Mouse (Mus musculus) hindbrain, postnatal 0 days (tissue): Measurements from ENCODE around the gene Abca8b. TPM values are rescaled to one million over a fixed set of nuclear protein-coding genes. Genes with fewer than 3 reads are reported as not detected.

Source experiments
- ATAC-seq: fragments of 200-750 bp; cut with Nextera tagmentation; 2 replicates; pipeline ENCODE4 v1.8.0; 2017; ENCODE audit warnings: mild to moderate bottlenecking, moderate TSS enrichment, moderate library complexity
- DNase-seq: peaks from one replicate; pipeline ENCODE4 v3.0.0-alpha.2; 2015; ENCODE audit warnings: low spot score
- H3K27ac ChIP-seq: fragments of 300-500 bp; sonication (generic); 2 replicates; pipeline ENCODE4 v1.5.1; 2014; ENCODE audit warnings: mild to moderate bottlenecking
- H3K27me3 ChIP-seq: fragments of 300-500 bp; sonication (generic); 2 replicates; pipeline ENCODE4 v1.6.1; 2014; ENCODE audit warnings: low read length, mixed read lengths; ENCODE audit not compliant: insufficient read depth
- H3K36me3 ChIP-seq: fragments of 300-500 bp; sonication (generic); 2 replicates; pipeline ENCODE4 v1.6.1; 2014; ENCODE audit warnings: low read length, mixed read lengths; ENCODE audit not compliant: insufficient read depth
- H3K4me1 ChIP-seq: fragments of 300-500 bp; sonication (generic); 2 replicates; pipeline ENCODE4 v1.6.1; 2014; ENCODE audit warnings: antibody characterized with exemption, low read length, mixed read lengths; ENCODE audit not compliant: insufficient read depth
- H3K4me2 ChIP-seq: fragments of 300-500 bp; sonication (generic); 2 replicates; pipeline ENCODE4 v1.6.1; 2014; ENCODE audit warnings: low read depth, mild to moderate bottlenecking, low read length, moderate library complexity, mixed read lengths
- H3K4me3 ChIP-seq: fragments of 300-500 bp; sonication (generic); 2 replicates; pipeline ENCODE4 v1.5.1; 2014; ENCODE audit warnings: low read length
- H3K9ac ChIP-seq: fragments of 300-500 bp; sonication (generic); replicated peaks from 2 replicates; pipeline ENCODE4 v1.6.1; 2014; ENCODE audit warnings: mild to moderate bottlenecking, low read length, moderate library complexity, mixed read lengths
- H3K9me3 ChIP-seq: fragments of 300-500 bp; sonication (generic); 2 replicates; pipeline ENCODE4 v1.6.1; 2016; ENCODE audit warnings: low read length, mixed read lengths
- CTCF ChIP-seq: IDR thresholded peaks from 2 replicates; pipeline ENCODE4 v1.5.1; 2016; ENCODE audit warnings: antibody characterized with exemption, control low read depth, low read depth
- WGBS: fragments of 180-500 bp; shearing (Covaris S2); extraction: QIAGEN DNeasy Blood & Tissue Kit; methylation state at CpG from one replicate; pipeline ENCODE4 v1.1.7; 2014; 5-methylcytosine and 5-hydroxymethylcytosine counted together
- polyA plus RNA-seq: library from polyadenylated mRNA; unstranded; fragments of >200 nt; fragmentation: Nextera tagmentation; extraction: Ambion mirVana; gene quantifications from 2 replicates; pipeline ENCODE4 v1.2.1, GENCODE M21; 2015
- total RNA-seq: library from RNA; depleted of rRNA; stranded (reverse); fragments of >200 nt; gene quantifications from 2 replicates; pipeline ENCODE4 v1.2.3, GENCODE M21; 2014

The Abca8b gene
- total and polyA plus RNA-seq, 2 experiments from 2014 or later: 1.0 to 3.0 TPM

- Histone ChIP-seq H3K27ac (no peak overlapping the region), H3K9ac (no peak overlapping the region), H3K4me2 (no peak overlapping the region), H3K36me3 (no peaks in the 10 kb centered on the region), H3K4me3 (no peak overlapping the region), H3K9me3 (no peaks in the 10 kb centered on the region), H3K4me1 (no peaks in the 10 kb centered on the region), H3K27me3 (no peaks in the 10 kb centered on the region)
- 85% methylated on average over 2 of the region's 2 CpGs for WGBS
- ATAC-seq (no peak), DNase-seq (no peak)
- TF ChIP-seq CTCF: no peak
Observed at GRCm38 (mm10) chr11:109907508-109907907, 88.1 kb downstream of the Abca8b start.

- Histone ChIP-seq H3K4me3 (no peak overlapping the region), H3K9me3 (no peaks in the 10 kb centered on the region), H3K27ac (no peak overlapping the region), H3K9ac (no peak overlapping the region), H3K4me2 (no peak overlapping the region), H3K36me3 (no peaks in the 10 kb centered on the region), H3K27me3 (no peaks in the 10 kb centered on the region), H3K4me1 (no peaks in the 10 kb centered on the region)
- ATAC-seq (no peak), DNase-seq (peak; percentile 78)
- WGBS: 26% methylated on average over 6 of the region's 6 CpGs
- no peak for TF ChIP-seq CTCF
Observed at GRCm38 (mm10) chr11:109902616-109903598, 92.7 kb downstream of the Abca8b start.

GRCm38 (mm10) chr11:109900491-109901241, 95.0 kb downstream of the Abca8b start:
- Histone ChIP-seq H3K27ac (no peak overlapping the region), H3K9me3 (no peaks in the 10 kb centered on the region), H3K9ac (no peak overlapping the region), H3K4me3 (no peak overlapping the region), H3K4me2 (no peak overlapping the region), H3K4me1 (no peaks in the 10 kb centered on the region), H3K27me3 (no peaks in the 10 kb centered on the region), H3K36me3 (no peaks in the 10 kb centered on the region)
- no peak for ATAC-seq
- no peak for DNase-seq
- WGBS: 42% methylated on average over 4 of the region's 4 CpGs
- TF ChIP-seq CTCF: no peak

GRCm38 (mm10) chr11:109898791-109899467, 96.7 kb downstream of the Abca8b start:
- Histone ChIP-seq H3K27me3 (no peaks in the 10 kb centered on the region), H3K4me1 (no peaks in the 10 kb centered on the region), H3K4me3 (no peak overlapping the region), H3K27ac (no peak overlapping the region), H3K4me2 (no peak overlapping the region), H3K9me3 (no peaks in the 10 kb centered on the region), H3K36me3 (no peaks in the 10 kb centered on the region), H3K9ac (no peak overlapping the region)
- TF ChIP-seq CTCF: no peak
- ATAC-seq (no peak), DNase-seq (no peak)
- WGBS: 92% methylated on average over 6 of the region's 6 CpGs

- Histone ChIP-seq H3K9ac (no peak overlapping the region), H3K9me3 (no peaks in the 10 kb centered on the region), H3K4me2 (no peak overlapping the region), H3K27ac (no peak overlapping the region), H3K4me1 (no peaks in the 10 kb centered on the region), H3K27me3 (no peaks in the 10 kb centered on the region), H3K4me3 (no peak overlapping the region), H3K36me3 (no peaks in the 10 kb centered on the region)
- ATAC-seq (no peak), DNase-seq (no peak)
- 54% methylated on average over 6 of the region's 6 CpGs for WGBS
- no peak for TF ChIP-seq CTCF
Observed at GRCm38 (mm10) chr11:109895952-109896530, 99.6 kb downstream of the Abca8b start.

GRCm38 (mm10) chr11:109895496-109895895, 100.1 kb downstream of the Abca8b start:
- no peak for DNase-seq
- Histone ChIP-seq H3K36me3 (no peaks in the 10 kb centered on the region), H3K4me3 (no peak overlapping the region), H3K4me1 (no peaks in the 10 kb centered on the region), H3K27ac (no peak overlapping the region), H3K9me3 (no peaks in the 10 kb centered on the region), H3K4me2 (no peak overlapping the region), H3K27me3 (no peaks in the 10 kb centered on the region), H3K9ac (no peak overlapping the region)
- WGBS: 72% methylated on average over 4 of the region's 4 CpGs
- TF ChIP-seq CTCF: no peak
- no peak for ATAC-seq
